Mouse (Mus musculus) thymus, adult 2 months (tissue): ENCODE data around the gene Agpat2.

Source experiments
- CTCF ChIP-seq: fragments of 200-500 bp; IDR thresholded peaks from 2 replicates; pipeline ENCODE4 v1.5.1; 2012; ENCODE audit warnings: mild to moderate bottlenecking, control low read depth, low read length, moderate library complexity, borderline replicate concordance; ENCODE audit not compliant: control insufficient read depth, poor library complexity, insufficient read depth; ENCODE audit errors: extremely low read depth
- POLR2A ChIP-seq: fragments of 200-500 bp; IDR thresholded peaks from 2 replicates; pipeline ENCODE4 v1.6.1; 2012; ENCODE audit warnings: mild to moderate bottlenecking, low read length, control low read depth, moderate library complexity; ENCODE audit not compliant: control insufficient read depth, poor library complexity, insufficient read depth; ENCODE audit errors: extremely low read depth

DNA sequence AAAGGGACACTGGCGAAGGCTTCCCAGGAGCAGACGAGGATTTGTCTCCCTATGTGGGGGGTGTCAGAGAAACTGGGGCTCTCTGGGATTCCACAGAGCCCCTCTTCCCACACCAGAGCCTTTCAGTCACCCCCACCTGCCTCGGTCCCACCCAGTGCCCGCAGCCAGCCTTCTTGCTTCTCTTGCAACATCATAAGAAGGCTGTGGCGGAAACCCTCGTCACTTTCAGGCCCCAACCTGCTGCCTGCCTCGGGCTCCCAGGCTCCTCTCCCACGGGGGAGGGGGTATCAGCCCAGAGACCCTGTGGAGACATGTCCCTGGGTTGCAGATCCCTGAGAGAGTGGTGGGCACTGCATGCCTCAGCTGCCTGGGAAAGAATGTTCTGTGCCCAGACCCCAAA lies 52.8 kb downstream of the Agpat2 start:
- TF ChIP-seq CTCF = no peak
- no peak; the same call in 1 of the 2 replicates for TF ChIP-seq POLR2A
